Mouse (Mus musculus) testis, adult 2 months (tissue): ENCODE results near the gene Gmip.

ENCODE experiments used
- CTCF ChIP-seq: fragments of 200-500 bp; IDR thresholded peaks from 2 replicates; pipeline ENCODE4 v1.5.1; 2012; ENCODE audit warnings: low read depth, mild to moderate bottlenecking, inconsistent platforms, low read length, moderate library complexity; ENCODE audit not compliant: control insufficient read depth, insufficient read depth, insufficient replicate concordance
- POLR2A ChIP-seq: fragments of 200-500 bp; IDR thresholded peaks from 2 replicates; pipeline ENCODE4 v1.6.1; 2012; ENCODE audit warnings: low read depth, mild to moderate bottlenecking, inconsistent platforms, low read length, moderate library complexity; ENCODE audit not compliant: control insufficient read depth

DNA sequence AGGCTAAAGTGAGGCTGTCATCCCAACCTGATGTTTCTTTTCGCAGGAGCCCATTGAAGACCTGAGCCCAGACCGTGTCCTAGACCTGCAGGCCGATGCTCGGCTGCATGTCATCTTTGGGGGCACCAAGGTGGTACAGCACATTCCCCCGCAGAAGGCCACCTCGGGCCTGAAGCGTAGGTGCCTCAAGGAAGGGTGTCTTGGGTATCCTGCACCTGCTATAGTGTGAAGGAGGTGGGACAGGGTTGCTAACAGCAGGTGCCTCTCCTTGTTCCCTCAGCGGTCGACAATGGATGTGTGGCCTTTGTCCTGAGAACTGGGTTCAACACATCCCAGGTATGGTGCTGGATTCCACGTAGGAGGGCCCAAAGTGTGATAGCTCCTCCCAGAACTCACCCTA lies 10.8 kb upstream of the Gmip start:
- TF ChIP-seq CTCF: no peak
- TF ChIP-seq POLR2A: no peak
